Mouse (Mus musculus): ENCODE data around the gene Kcnq1.

- TF ChIP-seq GATA1 (IDR thresholded peaks at IDR 0.05; ENCODE audit: low read length) (no peak), TAL1 (IDR thresholded peaks at IDR 0.05; ENCODE audit: low read length) (no peak)
Observed at GRCm38 (mm10) chr7:143285440-143285839, 179.3 kb downstream of the Kcnq1 start.
